Mouse (Mus musculus): ENCODE data around the gene Gm38394. TPM values are rescaled to one million over a fixed set of nuclear protein-coding genes. Genes with fewer than 3 reads are reported as not detected.
"Not testable (repeated sequence)": the region's sequence is repeated elsewhere in the genome, so short reads cannot be mapped to it uniquely, and the experiment has no call there.

Gene Gm38394
- 10 to 100 TPM; 44.5 to 45.3 TPM for total RNA-seq (2021)
- long read RNA-seq, experiment 1, partial matches to known transcripts: 1 of 1 reads
- long read RNA-seq, experiment 1, other reads (novel, unspliced or antisense): 0 of 1 reads
- long read RNA-seq, experiment 2, full-length matches to known transcripts: 1 of 10 reads
- long read RNA-seq, experiment 2, partial matches to known transcripts: 8 of 10 reads
- long read RNA-seq, experiment 2, other reads (novel, unspliced or antisense): 1 of 10 reads

- DNase-seq (ENCODE audit: low spot score in 2 of 2): peak; percentile 74 to 83
These were observed at the start of gene Gm38394 for GRCm38 (mm10) chr1:133661203-133661933. Gene Gm38394, minus strand, starts transcription at chr1:133661318.

GRCm38 (mm10) chr1:133710895-133711294, 49.8 kb upstream of the Gm38394 start:
- no peak for DNase-seq (ENCODE audit: low spot score in 2 of 2)

- no peak for DNase-seq (ENCODE audit: low spot score in 2 of 2)
These were observed 48.2 kb upstream of the Gm38394 start for GRCm38 (mm10) chr1:133709292-133709691.

GRCm38 (mm10) chr1:133701824-133702223, 40.7 kb upstream of the Gm38394 start:
- DNase-seq (ENCODE audit: low spot score in 2 of 2): not testable (repeated sequence)

- no peak for DNase-seq (ENCODE audit: low spot score in 2 of 2)
These were observed 37.0 kb upstream of the Gm38394 start for GRCm38 (mm10) chr1:133697935-133698620.

GRCm38 (mm10) chr1:133695901-133696300, 34.8 kb upstream of the Gm38394 start:
- no peak for DNase-seq (ENCODE audit: low spot score in 2 of 2)

- no peak for DNase-seq (ENCODE audit: low spot score in 2 of 2)
These were observed 33.8 kb upstream of the Gm38394 start for GRCm38 (mm10) chr1:133694876-133695275.

- no peak for DNase-seq (ENCODE audit: low spot score in 2 of 2)
These were observed 33.2 kb upstream of the Gm38394 start for GRCm38 (mm10) chr1:133694301-133694700.

GRCm38 (mm10) chr1:133693536-133694114, 32.5 kb upstream of the Gm38394 start:
- no peak for DNase-seq (ENCODE audit: low spot score in 2 of 2)

- no peak for DNase-seq (ENCODE audit: low spot score in 2 of 2)
These were observed 31.1 kb upstream of the Gm38394 start for GRCm38 (mm10) chr1:133692195-133692594.

- DNase-seq (ENCODE audit: low spot score in 2 of 2): no peak
These were observed 29.9 kb upstream of the Gm38394 start for GRCm38 (mm10) chr1:133691046-133691445.

- no peak for DNase-seq (ENCODE audit: low spot score in 2 of 2)
These were observed 28.8 kb upstream of the Gm38394 start, which contains the start of gene Lax1 for GRCm38 (mm10) chr1:133689897-133690296. Gene Lax1, minus strand, starts transcription at chr1:133690108.

GRCm38 (mm10) chr1:133688301-133688700, 27.2 kb upstream of the Gm38394 start:
- DNase-seq (ENCODE audit: low spot score in 2 of 2): no peak

GRCm38 (mm10) chr1:133685749-133686519, 24.8 kb upstream of the Gm38394 start:
- no peak for DNase-seq (ENCODE audit: low spot score in 2 of 2)

GRCm38 (mm10) chr1:133671801-133672200, 10.7 kb upstream of the Gm38394 start:
- no peak for DNase-seq (ENCODE audit: low spot score in 2 of 2)

GRCm38 (mm10) chr1:133671266-133671665, 10.1 kb upstream of the Gm38394 start:
- no peak for DNase-seq (ENCODE audit: low spot score in 2 of 2)

- DNase-seq (ENCODE audit: low spot score in 2 of 2): no peak
These were observed 9.7 kb upstream of the Gm38394 start for GRCm38 (mm10) chr1:133670776-133671175.

GRCm38 (mm10) chr1:133670190-133670589, 9.1 kb upstream of the Gm38394 start:
- no peak for DNase-seq (ENCODE audit: low spot score in 2 of 2)

- no peak for DNase-seq (ENCODE audit: low spot score in 2 of 2)
These were observed 7.5 kb upstream of the Gm38394 start for GRCm38 (mm10) chr1:133668618-133669017.

- DNase-seq (ENCODE audit: low spot score in 2 of 2): no peak
These were observed 6.6 kb upstream of the Gm38394 start for GRCm38 (mm10) chr1:133667721-133668120.

GRCm38 (mm10) chr1:133665713-133666112, 4.6 kb upstream of the Gm38394 start:
- DNase-seq (ENCODE audit: low spot score in 2 of 2): not testable (repeated sequence)

Measured in adrenal gland, postnatal 4 days (tissue).